Mouse (Mus musculus) midbrain, embryonic 15.5 days (tissue): ENCODE measurements around the gene Ect2l. TPM values are rescaled to one million over a fixed set of nuclear protein-coding genes. Genes with fewer than 3 reads are reported as not detected.

Experiments
- ATAC-seq: fragments of 200-750 bp; cut with Nextera tagmentation; replicated peaks from 2 replicates; pipeline ENCODE4 v1.8.0; 2017; ENCODE audit warnings: moderate TSS enrichment
- H3K27ac ChIP-seq: fragments of 300-500 bp; sonication (generic); 2 replicates; pipeline ENCODE4 v1.5.1; 2015; ENCODE audit warnings: mild to moderate bottlenecking, inconsistent platforms
- H3K27me3 ChIP-seq: fragments of 300-500 bp; sonication (generic); replicated peaks from 2 replicates; pipeline ENCODE4 v1.6.1; 2015; ENCODE audit warnings: inconsistent platforms
- H3K36me3 ChIP-seq: fragments of 300-500 bp; sonication (generic); replicated peaks from 2 replicates; pipeline ENCODE4 v1.6.1; 2015; ENCODE audit warnings: inconsistent platforms
- H3K4me1 ChIP-seq: fragments of 300-500 bp; sonication (generic); 2 replicates; pipeline ENCODE4 v1.6.1; 2015; ENCODE audit warnings: inconsistent platforms
- H3K4me2 ChIP-seq: fragments of 300-500 bp; sonication (generic); 2 replicates; pipeline ENCODE4 v1.6.1; 2015; ENCODE audit warnings: inconsistent platforms, mild to moderate bottlenecking, moderate library complexity
- H3K4me3 ChIP-seq: fragments of 300-500 bp; sonication (generic); 2 replicates; pipeline ENCODE4 v1.5.1; 2015; ENCODE audit warnings: mild to moderate bottlenecking, inconsistent platforms
- H3K9ac ChIP-seq: fragments of 300-500 bp; sonication (generic); 2 replicates; pipeline ENCODE4 v1.6.1; 2015; ENCODE audit warnings: mild to moderate bottlenecking, inconsistent platforms
- H3K9me3 ChIP-seq: fragments of 300-500 bp; sonication (generic); 2 replicates; pipeline ENCODE4 v1.6.1; 2016; ENCODE audit warnings: inconsistent platforms
- WGBS: fragments of 180-500 bp; shearing (Covaris S2); methylation state at CpG from one replicate; pipeline ENCODE4 v1.1.7; 2015; ENCODE audit warnings: mixed read lengths; 5-methylcytosine and 5-hydroxymethylcytosine counted together
- polyA plus RNA-seq: library from polyadenylated mRNA; unstranded; fragments of >200 nt; fragmentation: Nextera tagmentation; extraction: Ambion mirVana; gene quantifications from 2 replicates; pipeline ENCODE4 v1.2.1, GENCODE M21; 2015

Ect2l gene
- polyA plus RNA-seq, 1 experiment from 2014 or later: not detected

DNA sequence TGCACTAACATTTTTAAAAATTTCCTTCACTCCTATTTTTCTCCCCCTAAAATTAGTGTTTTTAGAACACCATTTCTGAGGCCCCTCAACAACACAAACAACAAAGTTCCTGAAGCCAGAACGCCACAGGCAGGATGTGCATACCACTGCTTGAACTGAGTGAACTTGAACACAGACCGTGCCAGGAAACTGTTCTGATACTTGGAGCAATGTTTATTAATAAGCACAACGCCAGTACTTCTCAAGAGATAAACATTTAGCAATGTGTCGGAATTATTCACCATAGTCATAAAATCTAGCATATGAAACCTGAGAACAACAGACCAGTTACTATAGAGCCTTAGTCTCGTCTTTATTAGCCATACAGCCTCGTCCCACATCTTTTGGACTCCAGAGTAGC, 571 bp downstream of the Ect2l start:
- Histone ChIP-seq H3K4me3 (no peak overlapping the region), H3K9ac (no peak overlapping the region), H3K4me2 (no peak overlapping the region), H3K36me3 (no peaks in the 10 kb centered on the region), H3K9me3 (no peaks in the 10 kb centered on the region), H3K27ac (no peak overlapping the region), H3K4me1 (no peaks in the 10 kb centered on the region), H3K27me3 (no peaks in the 10 kb centered on the region)
- WGBS: 79% methylated on average over 6 of the region's 6 CpGs
- ATAC-seq: no peak

GRCm38 (mm10) chr10:18204067-18204466, 6.6 kb downstream of the Ect2l start:
- Histone ChIP-seq H3K4me3 (no peak overlapping the region), H3K9me3 (no peaks in the 10 kb centered on the region), H3K36me3 (no peaks in the 10 kb centered on the region), H3K9ac (no peak overlapping the region), H3K4me1 (no peaks in the 10 kb centered on the region), H3K27me3 (no peaks in the 10 kb centered on the region), H3K4me2 (no peak overlapping the region), H3K27ac (no peak overlapping the region)
- WGBS: 8% methylated on average over 7 of the region's 7 CpGs
- no peak for ATAC-seq

- 87% methylated on average over 3 of the region's 3 CpGs for WGBS
- Histone ChIP-seq H3K27ac (no peak overlapping the region), H3K4me3 (no peak overlapping the region), H3K4me1 (no peaks in the 10 kb centered on the region), H3K36me3 (no peaks in the 10 kb centered on the region), H3K4me2 (no peak overlapping the region), H3K27me3 (no peaks in the 10 kb centered on the region), H3K9ac (no peak overlapping the region), H3K9me3 (no peaks in the 10 kb centered on the region)
- ATAC-seq: no peak
Observed at GRCm38 (mm10) chr10:18202401-18202800, 8.3 kb downstream of the Ect2l start.

- H3K4me2 ChIP-seq: no peak overlapping the region
- ATAC-seq: no peak
- H3K9ac ChIP-seq: no peak overlapping the region
- H3K4me1 ChIP-seq: no peaks in the 10 kb centered on the region
- H3K9me3 ChIP-seq: no peaks in the 10 kb centered on the region
- WGBS: 51% methylated on average over 9 of the region's 9 CpGs
- no peaks in the 10 kb centered on the region for H3K27me3 ChIP-seq
- no peak overlapping the region for H3K27ac ChIP-seq
- no peaks in the 10 kb centered on the region for H3K36me3 ChIP-seq
- H3K4me3 ChIP-seq: no peak overlapping the region
Observed at GRCm38 (mm10) chr10:18200656-18201055, 10.0 kb downstream of the Ect2l start.

GRCm38 (mm10) chr10:18199919-18200318, 10.8 kb downstream of the Ect2l start:
- Histone ChIP-seq H3K9ac (no peak overlapping the region), H3K4me3 (no peak overlapping the region), H3K36me3 (no peaks in the 10 kb centered on the region), H3K27me3 (no peaks in the 10 kb centered on the region), H3K9me3 (no peaks in the 10 kb centered on the region), H3K4me1 (no peaks in the 10 kb centered on the region), H3K27ac (no peak overlapping the region), H3K4me2 (no peak overlapping the region)
- peak; percentile 53 for ATAC-seq
- 74% methylated on average over 4 of the region's 4 CpGs for WGBS

- Histone ChIP-seq H3K4me2 (no peak overlapping the region), H3K27me3 (no peaks in the 10 kb centered on the region), H3K9ac (no peak overlapping the region), H3K9me3 (no peaks in the 10 kb centered on the region), H3K27ac (no peak overlapping the region), H3K4me3 (no peak overlapping the region), H3K4me1 (no peaks in the 10 kb centered on the region), H3K36me3 (no peaks in the 10 kb centered on the region)
- 89% methylated on average over 5 of the region's 5 CpGs for WGBS
- no peak for ATAC-seq
Observed at GRCm38 (mm10) chr10:18198286-18199015, 12.2 kb downstream of the Ect2l start.

DNA sequence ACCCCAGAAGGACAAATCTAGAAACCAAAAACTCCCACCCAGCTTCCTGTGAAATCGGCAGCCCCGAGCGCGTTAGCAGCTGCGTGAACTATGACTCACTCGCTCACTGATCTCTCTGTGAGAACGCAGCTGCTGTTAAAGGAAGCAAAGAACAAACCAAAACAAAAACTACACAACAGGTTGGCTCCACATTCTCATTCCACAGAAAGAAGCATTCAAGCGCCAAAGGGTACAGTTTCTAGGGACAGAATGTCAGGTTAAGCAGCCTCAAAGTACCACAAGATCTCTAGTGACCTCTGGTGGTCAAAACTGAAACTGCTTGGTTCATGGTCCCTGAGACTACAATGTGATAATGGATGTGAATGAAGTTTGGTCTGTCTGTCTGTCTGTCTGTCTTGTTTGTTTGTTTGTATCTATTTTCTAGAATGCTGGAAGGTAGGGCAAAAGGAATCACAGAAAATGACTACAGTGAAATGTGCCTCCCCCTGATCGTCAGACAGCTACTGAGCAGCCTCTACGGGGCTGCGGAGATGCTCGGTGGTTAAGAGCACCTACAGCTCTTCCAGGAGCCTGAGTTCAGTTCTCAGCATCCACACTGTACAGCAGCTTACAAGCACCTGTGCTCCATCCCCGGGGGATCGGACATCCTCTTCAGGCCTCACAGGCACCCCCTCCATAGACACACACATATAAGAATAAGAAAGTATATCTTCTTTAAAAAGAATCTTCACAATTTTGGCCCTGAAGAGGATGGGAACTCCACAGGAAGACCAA, 13.3 kb downstream of the Ect2l start:
- Histone ChIP-seq H3K4me3 (no peak overlapping the region), H3K4me2 (peak overlapping the region; percentile 42), H3K27ac (no peak overlapping the region), H3K36me3 (no peaks in the 10 kb centered on the region), H3K27me3 (no peaks in the 10 kb centered on the region), H3K4me1 (no peaks in the 10 kb centered on the region), H3K9ac (no peak overlapping the region), H3K9me3 (no peaks in the 10 kb centered on the region)
- 59% methylated on average over 14 of the region's 14 CpGs for WGBS
- ATAC-seq: peak; percentile 71

DNA sequence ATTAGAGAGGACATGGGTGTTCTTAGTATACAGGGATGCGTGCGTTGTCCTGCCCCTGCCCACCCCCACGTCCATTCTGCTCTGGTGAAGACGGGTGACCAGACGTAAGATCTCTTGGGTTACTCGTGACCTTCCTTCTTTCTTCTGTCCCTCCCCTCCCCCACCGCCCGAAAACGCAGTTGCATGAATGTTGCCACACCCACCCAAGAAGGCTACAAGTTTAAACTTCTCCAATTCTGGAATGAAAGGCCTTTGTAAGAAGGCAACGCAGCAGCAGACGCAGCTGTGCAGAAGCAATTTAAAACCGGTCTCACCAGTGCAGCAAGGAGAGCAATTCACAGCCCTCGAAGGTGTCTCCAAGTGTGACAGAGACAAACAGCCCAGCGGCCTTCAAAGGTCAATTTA, 16.0 kb downstream of the Ect2l start:
- no peak overlapping the region for H3K4me2 ChIP-seq
- 77% methylated on average over 14 of the region's 14 CpGs for WGBS
- no peaks in the 10 kb centered on the region for H3K4me1 ChIP-seq
- H3K27me3 ChIP-seq: no peaks in the 10 kb centered on the region
- no peaks in the 10 kb centered on the region for H3K36me3 ChIP-seq
- no peak for ATAC-seq
- no peak overlapping the region for H3K27ac ChIP-seq
- no peak overlapping the region for H3K4me3 ChIP-seq
- no peak overlapping the region for H3K9ac ChIP-seq
- no peaks in the 10 kb centered on the region for H3K9me3 ChIP-seq

DNA sequence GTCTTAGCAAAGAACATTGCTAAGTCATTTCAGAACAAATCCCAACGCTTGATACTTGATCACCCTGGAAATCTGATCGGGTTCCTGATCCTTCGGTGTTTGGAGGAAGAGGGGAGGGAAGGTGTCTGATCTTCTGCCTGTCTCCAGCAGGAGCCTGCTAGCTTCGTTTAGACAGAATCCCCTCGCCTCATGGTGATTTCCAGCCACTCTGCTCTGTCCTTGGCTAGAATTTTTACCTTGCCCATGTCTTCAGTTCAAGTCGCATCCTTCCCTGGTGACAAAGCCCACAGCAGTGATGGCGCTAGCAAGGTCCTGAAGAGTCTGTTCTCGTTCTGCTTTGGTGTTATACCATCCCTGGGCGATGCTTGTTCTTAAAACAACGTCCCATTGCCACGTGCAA, 16.5 kb downstream of the Ect2l start:
- H3K27ac ChIP-seq: no peak overlapping the region
- H3K9me3 ChIP-seq: no peaks in the 10 kb centered on the region
- H3K4me1 ChIP-seq: no peaks in the 10 kb centered on the region
- H3K9ac ChIP-seq: no peak overlapping the region
- no peak overlapping the region for H3K4me3 ChIP-seq
- 88% methylated on average over 11 of the region's 11 CpGs for WGBS
- H3K4me2 ChIP-seq: no peak overlapping the region
- no peaks in the 10 kb centered on the region for H3K36me3 ChIP-seq
- no peaks in the 10 kb centered on the region for H3K27me3 ChIP-seq
- ATAC-seq: no peak

DNA sequence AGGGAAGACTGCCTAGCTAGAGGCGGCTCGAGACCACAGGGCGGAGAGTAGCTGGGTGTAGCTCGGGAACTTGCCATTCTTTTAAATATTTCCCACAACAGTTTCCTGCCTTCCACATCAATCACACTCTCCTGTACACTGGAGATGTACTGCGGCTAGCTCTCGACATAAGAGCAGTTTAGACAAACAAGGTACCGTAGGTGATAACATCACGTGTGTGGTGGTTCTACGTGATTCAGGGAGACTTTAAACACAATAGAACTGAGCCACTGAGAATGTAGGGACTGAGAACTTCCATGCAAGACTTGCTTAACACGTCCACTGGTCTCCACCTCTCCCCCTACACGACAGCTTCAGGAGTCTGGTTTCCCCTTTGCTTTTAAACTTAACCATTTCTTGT, 17.5 kb downstream of the Ect2l start:
- Histone ChIP-seq H3K9ac (no peak overlapping the region), H3K9me3 (no peaks in the 10 kb centered on the region), H3K4me3 (no peak overlapping the region), H3K36me3 (no peaks in the 10 kb centered on the region), H3K27ac (no peak overlapping the region), H3K4me1 (no peaks in the 10 kb centered on the region), H3K4me2 (no peak overlapping the region), H3K27me3 (no peaks in the 10 kb centered on the region)
- 82% methylated on average over 11 of the region's 11 CpGs for WGBS
- ATAC-seq: no peak

GRCm38 (mm10) chr10:18191706-18192105, 19.0 kb downstream of the Ect2l start:
- no peak for ATAC-seq
- no peak overlapping the region for H3K9ac ChIP-seq
- no peak overlapping the region for H3K4me3 ChIP-seq
- H3K4me2 ChIP-seq: no peak overlapping the region
- 77% methylated on average over 8 of the region's 8 CpGs for WGBS
- H3K4me1 ChIP-seq: no peaks in the 10 kb centered on the region
- H3K9me3 ChIP-seq: no peaks in the 10 kb centered on the region
- no peaks in the 10 kb centered on the region for H3K36me3 ChIP-seq
- no peak overlapping the region for H3K27ac ChIP-seq
- no peaks in the 10 kb centered on the region for H3K27me3 ChIP-seq

DNA sequence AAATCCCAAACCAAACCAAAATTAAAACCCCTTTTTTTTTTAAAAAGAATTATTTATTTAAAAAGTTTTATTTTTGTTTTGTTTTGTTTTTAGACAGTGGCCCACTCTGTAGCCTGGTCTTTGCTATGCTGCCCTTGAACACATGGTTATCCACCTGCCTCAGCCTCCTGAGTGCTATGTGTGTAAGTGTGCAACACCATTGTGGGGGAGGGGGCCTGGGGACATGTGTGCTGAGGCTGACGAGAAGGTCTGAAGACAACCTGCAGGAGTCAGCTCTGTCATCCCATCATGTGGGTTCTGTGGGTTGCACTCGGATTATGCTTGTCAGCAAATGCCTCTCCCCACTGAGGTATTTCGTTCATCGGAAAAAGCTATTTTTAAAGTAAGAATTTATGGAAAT, 21.2 kb downstream of the Ect2l start:
- 81% methylated on average over 4 of the region's 4 CpGs for WGBS
- Histone ChIP-seq H3K4me1 (no peaks in the 10 kb centered on the region), H3K27ac (no peak overlapping the region), H3K27me3 (no peaks in the 10 kb centered on the region), H3K4me3 (no peak overlapping the region), H3K9me3 (no peaks in the 10 kb centered on the region), H3K9ac (no peak overlapping the region), H3K36me3 (no peaks in the 10 kb centered on the region), H3K4me2 (no peak overlapping the region)
- ATAC-seq: no peak

DNA sequence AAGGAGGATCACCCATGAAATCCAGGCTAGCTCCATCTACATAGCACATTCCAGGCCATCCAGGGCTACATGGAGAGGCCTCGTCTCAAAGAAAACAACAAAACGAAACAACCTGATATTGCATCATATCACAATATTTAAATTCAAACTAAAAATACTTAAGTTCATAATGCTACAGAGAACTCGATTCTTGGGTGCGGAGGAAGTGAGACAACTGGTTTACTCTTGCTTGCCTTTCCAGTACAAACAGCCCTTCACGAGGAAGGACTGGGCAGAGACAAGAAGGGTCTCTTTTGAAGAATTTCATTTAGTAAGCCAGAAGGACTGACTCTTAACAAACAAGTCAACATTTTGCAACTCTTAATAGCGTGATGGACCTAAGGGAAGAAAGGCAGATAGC, 22.1 kb downstream of the Ect2l start:
- WGBS: 92% methylated on average over 6 of the region's 6 CpGs
- H3K27me3 ChIP-seq: no peaks in the 10 kb centered on the region

More for the DNA sequence above, 22.1 kb downstream of the Ect2l start:
- Histone ChIP-seq H3K36me3 (no peaks in the 10 kb centered on the region), H3K9me3 (no peaks in the 10 kb centered on the region), H3K27ac (no peak overlapping the region), H3K9ac (no peak overlapping the region), H3K4me2 (no peak overlapping the region), H3K4me1 (no peaks in the 10 kb centered on the region), H3K4me3 (no peak overlapping the region)
- no peak for ATAC-seq
